Mouse (Mus musculus) embryo, embryonic 9.5 days (tissue): ENCODE data around the gene Rxra.
A peak's percentile ranks its signal among the peaks of the same experiment; 100 is the strongest.

ENCODE experiments used
- DNase-seq: peaks from one replicate; pipeline ENCODE4 v3.0.0-alpha.2; 2017; ENCODE audit errors: extremely low spot score

The Rxra gene

DNA sequence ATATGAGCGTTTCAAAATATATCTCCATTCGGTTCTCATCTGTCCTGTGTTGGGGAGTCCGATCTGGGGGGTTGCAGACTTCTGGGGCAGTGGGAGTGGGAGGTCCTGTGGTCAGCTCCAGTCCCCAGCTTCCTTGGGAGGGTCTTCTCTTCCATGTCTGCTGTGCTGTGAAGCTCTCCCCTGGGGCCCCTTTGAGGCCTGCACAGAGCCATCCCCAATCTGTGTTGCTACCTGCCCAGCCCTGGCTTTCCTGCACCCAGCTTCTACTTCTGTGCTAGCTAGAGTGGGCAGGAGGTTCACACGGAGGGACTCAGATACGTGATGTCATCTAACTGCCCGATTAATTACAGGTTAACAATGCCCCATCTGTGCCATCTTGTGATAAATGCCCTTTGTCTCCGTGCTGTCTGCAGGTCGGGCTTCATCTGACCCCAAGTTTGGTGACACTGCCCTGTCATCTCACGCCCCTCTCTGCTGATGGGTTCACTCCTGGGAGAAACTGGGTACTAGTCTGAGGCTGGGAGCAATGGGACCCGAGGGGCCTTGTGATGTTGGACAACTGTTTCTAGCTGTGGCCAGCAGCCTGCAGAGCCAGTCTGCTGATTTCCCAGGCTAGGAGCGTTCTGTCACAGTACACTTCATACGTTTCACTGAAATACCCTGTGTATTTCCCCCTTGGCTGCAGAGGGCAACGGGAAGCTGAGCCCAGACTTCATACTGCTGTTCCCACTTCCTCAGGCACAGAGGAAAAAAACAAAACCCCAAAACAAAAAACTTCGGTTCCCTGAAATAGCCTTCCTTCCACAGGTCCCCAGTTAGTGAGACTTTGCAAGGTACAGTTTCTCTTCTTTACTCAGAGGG is 86.9 kb downstream of the Rxra start:
- no peak for DNase-seq

DNA sequence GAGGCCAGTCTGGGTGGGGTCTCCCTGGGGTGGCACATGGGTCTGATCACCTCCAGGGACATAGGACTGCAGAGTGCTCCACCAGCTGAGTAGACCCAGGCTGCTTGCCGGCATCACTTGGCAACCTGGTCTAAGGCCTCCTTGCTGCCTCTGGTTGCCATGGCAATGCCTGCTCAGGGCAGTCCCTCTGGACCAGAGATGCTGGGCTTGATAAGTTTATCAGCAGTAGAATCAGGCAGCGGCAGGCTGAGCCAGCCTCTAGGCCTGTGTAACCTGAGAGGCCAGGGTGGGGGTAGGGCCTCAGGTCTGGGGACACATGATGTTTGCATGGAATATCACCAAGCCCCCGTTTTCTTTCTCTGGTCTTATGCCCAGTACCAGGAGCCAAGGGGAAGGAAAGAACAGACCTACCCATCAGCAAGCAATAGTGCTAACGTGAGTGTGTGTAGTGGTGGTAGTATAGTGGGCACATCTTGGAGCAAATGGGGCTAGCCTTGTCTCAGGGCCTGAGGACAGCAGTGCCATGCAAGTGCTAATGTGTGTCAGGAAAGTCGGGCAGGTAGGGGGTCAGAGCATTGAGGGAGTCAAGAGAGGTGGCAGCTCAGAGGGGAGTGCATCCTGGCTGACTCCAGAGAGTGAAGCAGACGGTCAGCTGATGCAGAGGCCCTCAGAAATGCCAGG is 88.2 kb downstream of the Rxra start:
- DNase-seq: no peak

DNA sequence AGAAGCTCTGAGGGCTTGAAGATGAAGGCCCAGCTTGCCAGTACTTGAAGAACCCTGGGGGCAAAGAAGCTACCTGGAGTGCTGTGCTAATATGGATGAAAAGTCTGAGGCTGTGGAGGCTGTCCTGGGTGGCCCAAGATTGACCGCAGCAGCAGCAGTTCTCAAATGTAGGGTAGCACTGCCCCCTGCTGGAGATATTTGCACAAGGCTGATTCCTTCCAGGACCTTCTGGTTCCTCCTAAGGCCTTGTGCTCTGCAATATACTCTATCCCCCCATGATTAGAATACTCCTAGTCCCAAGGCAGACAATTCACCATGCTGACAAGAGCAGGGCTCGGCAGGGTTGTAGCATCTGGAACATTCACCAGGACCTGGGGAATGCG is 88.7 kb downstream of the Rxra start:
- DNase-seq: peak; percentile 87

DNA sequence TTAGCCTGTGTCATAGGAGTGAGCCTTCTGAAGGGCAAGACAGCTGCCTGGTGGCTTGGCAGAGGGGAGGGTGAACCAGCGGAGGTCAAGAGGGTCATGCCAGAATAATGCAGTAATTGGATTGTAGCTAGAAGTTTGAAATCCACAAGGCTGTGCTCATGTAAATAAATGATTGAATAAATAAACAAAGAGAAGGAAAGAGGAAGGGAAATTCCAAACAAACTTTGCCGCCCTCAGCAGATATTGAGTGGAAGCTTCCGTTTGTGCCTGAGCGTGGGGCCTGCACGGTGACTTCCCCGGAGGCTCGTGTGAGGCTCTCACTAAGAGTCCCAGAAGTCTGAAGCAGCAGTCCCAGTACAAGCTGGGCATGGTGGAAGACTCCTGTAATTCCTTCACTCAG is 91.5 kb downstream of the Rxra start:
- DNase-seq: no peak

DNA sequence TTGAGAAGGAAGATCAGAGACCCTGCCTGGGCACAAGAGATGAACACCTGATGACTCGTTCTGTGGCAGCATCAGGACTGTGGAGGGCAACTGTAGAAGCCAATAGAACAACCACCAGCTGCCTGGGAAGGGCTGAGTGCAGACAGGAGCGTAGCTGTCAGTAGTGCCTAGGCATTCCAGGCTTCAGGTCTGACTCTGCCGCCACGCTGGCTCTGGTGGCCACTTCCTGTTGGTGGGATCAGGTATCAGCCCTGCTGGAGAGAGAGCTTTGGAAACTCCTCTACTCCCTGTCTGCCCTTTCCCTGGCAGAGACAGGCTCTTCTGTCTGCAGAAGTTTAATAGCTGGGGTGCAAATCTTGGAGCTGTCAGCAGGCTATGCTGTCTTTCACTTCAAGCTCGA is 93.5 kb downstream of the Rxra start:
- no peak for DNase-seq

DNA sequence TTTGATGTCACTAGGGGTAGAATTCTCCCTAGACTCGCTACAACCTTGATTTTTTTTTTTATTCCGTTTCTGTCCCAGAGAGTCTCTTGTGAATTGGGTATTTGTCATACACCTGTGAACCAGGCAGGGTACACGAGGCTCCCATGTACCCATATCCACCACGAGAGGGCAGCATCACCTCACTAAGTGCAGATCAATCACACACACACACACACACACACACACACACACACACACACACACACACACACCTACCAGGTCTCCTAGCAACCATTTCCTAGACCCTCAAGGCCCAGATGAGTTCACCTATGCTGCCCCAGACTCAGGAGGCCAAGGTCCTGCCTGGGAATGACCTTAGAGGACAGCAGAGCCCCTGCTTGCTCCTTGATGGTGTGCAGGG is 94.0 kb downstream of the Rxra start:
- peak; percentile 72 for DNase-seq

GRCm38 (mm10) chr2:27771936-27772335 is 95.7 kb downstream of the Rxra start:
- peak; percentile 85 for DNase-seq

GRCm38 (mm10) chr2:27772841-27773388 is 96.7 kb downstream of the Rxra start:
- DNase-seq: peak; percentile 79

GRCm38 (mm10) chr2:27773980-27774730 is 97.9 kb downstream of the Rxra start:
- DNase-seq: no peak

DNA sequence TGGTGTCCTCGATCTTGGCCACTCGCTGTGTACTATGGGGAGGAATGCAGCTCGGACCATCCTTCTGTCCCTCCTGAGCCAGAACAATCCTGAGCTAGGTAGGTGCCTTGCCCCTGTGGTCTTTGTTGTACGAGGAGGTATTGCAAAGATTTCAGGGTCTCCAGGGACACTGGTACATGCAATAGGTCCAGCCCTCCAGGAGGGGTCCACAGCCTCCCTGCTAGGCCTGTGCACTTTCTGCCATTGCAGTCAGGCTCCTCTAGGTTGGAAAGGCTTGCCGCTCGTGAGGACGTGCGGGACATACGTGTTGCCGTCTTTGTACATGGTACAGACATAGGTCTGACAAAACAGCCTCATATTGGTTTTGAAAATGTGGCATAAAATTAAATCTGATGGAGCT is 98.8 kb downstream of the Rxra start:
- no peak for DNase-seq

- no peak for DNase-seq
These were observed 99.4 kb downstream of the Rxra start for GRCm38 (mm10) chr2:27775625-27776024.

DNA sequence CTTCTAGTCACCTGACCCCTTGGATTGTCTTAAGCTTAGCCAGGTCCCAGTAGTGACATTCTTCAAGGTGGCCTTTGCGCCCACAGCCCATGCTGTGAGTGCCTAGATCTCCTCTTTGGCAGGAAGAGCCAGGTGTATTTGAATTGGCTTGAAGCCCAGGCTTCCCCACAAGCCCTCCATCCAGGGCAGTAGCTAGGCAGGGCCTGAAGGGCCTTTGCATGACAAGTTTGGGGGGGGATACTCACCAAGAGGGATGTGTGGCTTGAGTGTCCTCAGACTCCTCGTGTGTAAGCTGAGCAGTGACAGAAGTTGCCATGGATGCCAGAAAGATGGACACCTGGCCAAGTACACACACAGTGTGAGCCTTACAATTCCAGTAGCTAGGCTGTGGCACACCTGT is 101.5 kb downstream of the Rxra start:
- DNase-seq: no peak

- no peak for DNase-seq
These were observed 102.0 kb downstream of the Rxra start for GRCm38 (mm10) chr2:27778289-27778688.

- DNase-seq: no peak
These were observed 103.1 kb downstream of the Rxra start for GRCm38 (mm10) chr2:27779291-27779866.

DNA sequence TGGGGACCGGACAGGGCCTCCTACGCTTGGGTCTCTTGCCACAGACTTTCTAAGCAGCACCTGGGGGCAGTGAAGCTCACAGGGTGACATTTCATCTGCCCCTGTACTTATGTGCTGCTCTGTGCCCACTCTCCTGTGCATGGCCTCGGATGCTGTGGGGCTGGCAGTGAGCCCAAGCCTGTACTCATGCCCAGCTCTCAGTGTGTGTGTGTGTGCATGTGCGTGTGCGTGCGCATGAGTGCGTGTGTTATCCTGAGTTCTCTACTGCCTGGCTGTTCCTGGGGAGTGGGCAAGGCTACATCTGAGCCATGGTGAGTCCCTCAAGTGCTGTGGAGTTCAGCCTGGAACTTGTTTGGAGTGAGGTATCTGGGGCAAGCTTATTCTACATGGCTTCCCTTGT is 103.9 kb downstream of the Rxra start:
- no peak for DNase-seq

- DNase-seq: no peak
These were observed 109.1 kb downstream of the Rxra start for GRCm38 (mm10) chr2:27785363-27785762.

- no peak for DNase-seq
These were observed 109.8 kb downstream of the Rxra start for GRCm38 (mm10) chr2:27785973-27786417.

DNA sequence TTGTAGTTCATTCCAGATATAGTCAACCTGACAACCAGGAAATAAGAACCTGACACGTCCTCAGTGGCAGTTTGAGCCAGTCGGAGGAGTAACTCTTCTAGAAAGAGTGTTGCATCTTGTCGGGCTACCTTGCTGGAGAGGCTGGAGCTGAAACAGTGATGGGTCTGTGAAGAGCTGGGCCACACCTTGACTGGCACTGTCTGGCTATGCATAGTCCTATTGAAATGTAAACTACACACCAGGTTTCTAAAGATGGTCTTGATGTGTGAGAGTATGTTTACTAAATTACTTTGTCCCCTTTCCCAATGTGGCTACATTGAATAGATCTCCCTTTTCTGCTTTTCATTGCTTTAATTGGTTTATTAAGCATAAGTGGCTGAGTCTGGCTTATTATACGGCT is 115.3 kb downstream of the Rxra start:
- no peak for DNase-seq

GRCm38 (mm10) chr2:27799018-27799417 is 122.8 kb downstream of the Rxra start:
- no peak for DNase-seq

DNA sequence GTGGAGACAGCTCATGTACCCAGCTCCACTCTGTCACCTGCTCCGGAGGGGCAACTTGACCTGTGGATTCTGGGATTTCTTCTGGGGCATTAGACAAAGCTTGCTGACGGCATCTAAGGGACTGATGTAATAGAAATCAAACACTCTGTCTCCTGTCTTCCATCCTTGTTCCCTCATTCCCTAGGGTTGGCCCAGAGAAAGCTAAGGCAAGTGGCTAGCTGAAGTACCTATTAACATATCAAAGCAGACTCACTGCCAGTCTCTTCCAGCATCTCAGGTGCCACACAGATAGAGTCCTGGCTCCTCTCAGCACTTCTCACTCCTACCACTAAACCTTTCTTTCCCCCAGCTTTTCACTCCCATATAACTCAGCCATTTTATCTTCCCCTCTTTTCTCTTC is 124.8 kb downstream of the Rxra start:
- no peak for DNase-seq

DNA sequence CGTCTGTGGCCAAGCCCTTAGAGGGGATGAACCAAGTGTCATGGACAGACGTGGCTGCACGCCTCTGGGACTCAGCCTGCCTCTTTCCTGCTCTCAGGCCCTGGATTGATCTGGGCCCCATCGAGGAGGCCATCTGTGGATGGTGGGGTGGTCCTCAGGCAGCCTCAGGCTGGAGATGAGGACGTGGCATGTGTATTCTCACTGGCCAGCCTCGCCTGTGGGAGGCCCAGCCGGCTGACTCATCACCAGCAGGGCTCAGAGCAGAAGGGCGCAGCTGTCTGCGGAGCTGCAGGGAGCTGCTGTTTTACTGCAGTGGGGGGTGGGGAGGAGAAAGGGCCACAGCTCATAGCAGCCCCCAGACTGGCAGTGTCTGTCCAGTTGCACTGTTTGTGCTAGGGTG is 126.3 kb downstream of the Rxra start:
- DNase-seq: peak; percentile 14

DNA sequence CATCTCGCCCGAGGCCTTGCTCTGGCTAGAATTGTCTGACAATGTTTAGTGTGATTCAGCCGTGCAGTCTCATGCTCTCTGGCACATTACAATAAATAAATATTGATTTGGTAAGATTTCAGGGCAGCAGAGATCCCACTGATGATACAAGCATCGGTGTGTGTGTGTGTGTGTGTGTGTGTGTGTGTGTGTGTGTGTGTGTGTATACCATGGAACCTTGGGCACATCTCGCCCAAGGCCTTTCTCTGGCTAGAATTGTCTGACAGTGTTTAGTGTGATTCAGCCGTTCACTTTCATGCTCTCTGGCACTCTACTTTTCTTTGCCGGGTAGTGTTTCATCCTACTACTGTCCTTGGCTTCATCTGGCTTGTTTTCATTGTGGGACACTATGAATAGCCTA is 130.5 kb downstream of the Rxra start:
- no peak for DNase-seq
